Mouse (Mus musculus): ENCODE results near the gene Man1a. TPM values are rescaled to one million over a fixed set of nuclear protein-coding genes. Genes with fewer than 3 reads are reported as not detected.

The Man1a gene
- polyA plus RNA-seq, 1 experiment from 2014 or later = 3.3 TPM

DNA sequence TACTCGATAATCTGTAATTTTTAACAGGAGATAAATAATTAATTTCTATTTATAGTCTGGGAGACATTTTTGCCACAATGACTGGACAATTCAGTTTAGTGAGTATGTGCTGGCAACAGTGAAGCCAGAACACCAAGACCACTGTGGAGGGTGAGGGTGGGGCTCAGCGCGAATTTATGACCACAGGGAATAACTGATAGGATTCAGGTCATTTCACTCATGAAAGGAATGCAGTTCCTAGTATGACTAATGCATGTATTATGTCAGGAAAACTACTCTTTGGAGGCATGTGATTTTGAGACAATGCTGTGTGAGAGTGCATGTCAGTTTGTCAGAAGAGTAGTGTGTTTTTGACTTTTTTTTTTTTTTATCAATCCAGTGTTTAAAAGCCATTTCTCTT lies 10.9 kb upstream of the Man1a start:
- Histone ChIP-seq H3K27ac (ENCODE audit: low read depth, low read length) (no peak overlapping the region), H3K9me3 (ENCODE audit: control insufficient read depth, low read length) (no peaks in the 10 kb centered on the region), H3K4me2 (replicated peaks; ENCODE audit: low read depth, low read length) (no peak overlapping the region), H3K4me3 (ENCODE audit: low read depth, low read length) (no peak overlapping the region), H3K9ac (ENCODE audit: low read depth, low read length) (no peak overlapping the region), H3K4me1 (replicated peaks; ENCODE audit: control insufficient read depth, insufficient read depth, low read length) (no peaks in the 10 kb centered on the region), H3K27me3 (ENCODE audit: control insufficient read depth, insufficient read depth, low read length) (no peaks in the 10 kb centered on the region), H3K36me3 (ENCODE audit: control insufficient read depth, insufficient read depth, low read length) (no peaks in the 10 kb centered on the region)
- WGBS = 82% methylated on average over 3 of the region's 3 CpGs
- DNase-seq (ENCODE audit: low spot score) (no peak), ATAC-seq (ENCODE audit: low FRiP score) (no peak)

DNA sequence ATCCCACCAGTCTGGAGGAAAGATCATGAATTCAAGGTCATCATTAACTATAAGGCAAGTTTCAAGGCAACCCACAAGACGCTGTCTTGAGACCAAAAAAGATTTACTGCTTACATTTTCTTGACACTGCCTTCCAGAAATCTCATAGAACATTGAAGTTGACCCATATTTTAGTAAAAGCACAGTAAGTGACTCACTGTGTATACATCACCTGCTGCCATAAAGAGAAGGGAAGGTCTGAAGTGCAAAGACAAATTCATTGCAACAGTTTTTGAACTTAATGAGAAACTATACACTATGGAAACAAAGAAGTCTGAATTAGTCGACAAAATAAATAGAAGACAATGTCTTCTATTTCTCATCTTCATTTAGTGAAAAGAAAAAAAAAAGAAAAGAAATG lies 8.7 kb upstream of the Man1a start:
- no peak overlapping the region for H3K4me3 ChIP-seq (ENCODE audit: low read depth, low read length)
- ATAC-seq (ENCODE audit: low FRiP score) (no peak), DNase-seq (ENCODE audit: low spot score) (no peak)
- no peaks in the 10 kb centered on the region for H3K27me3 ChIP-seq (ENCODE audit: control insufficient read depth, insufficient read depth, low read length)
- H3K36me3 ChIP-seq (ENCODE audit: control insufficient read depth, insufficient read depth, low read length) = no peaks in the 10 kb centered on the region
- no peak overlapping the region for H3K4me2 ChIP-seq (replicated peaks; ENCODE audit: low read depth, low read length)
- no peaks in the 10 kb centered on the region for H3K4me1 ChIP-seq (replicated peaks; ENCODE audit: control insufficient read depth, insufficient read depth, low read length)
- H3K9me3 ChIP-seq (ENCODE audit: control insufficient read depth, low read length) = no peaks in the 10 kb centered on the region
- H3K27ac ChIP-seq (ENCODE audit: low read depth, low read length) = no peak overlapping the region
- WGBS = 88% methylated on average over 2 of the region's 2 CpGs
- H3K9ac ChIP-seq (ENCODE audit: low read depth, low read length) = no peak overlapping the region

DNA sequence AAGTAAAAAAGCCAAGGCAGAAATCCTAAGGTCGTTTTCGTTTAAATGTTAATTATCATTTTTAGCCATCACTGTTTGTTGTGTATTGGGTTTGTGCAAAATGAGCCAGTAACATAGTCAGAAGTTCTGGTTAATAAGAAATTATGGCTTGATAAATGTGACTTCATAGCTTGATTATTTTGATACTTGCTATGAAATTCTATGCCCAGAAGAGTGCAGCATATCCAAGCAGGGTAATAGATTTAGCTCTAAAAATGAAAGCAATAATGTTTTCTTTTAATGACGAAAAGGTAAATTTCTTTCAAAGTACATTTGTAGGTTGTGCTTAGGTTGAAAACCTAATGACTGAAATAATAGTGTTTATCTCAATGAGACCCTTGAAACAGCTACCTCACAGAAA lies 596 bp upstream of the Man1a start:
- no peak overlapping the region for H3K9ac ChIP-seq (ENCODE audit: low read depth, low read length)
- H3K27me3 ChIP-seq (ENCODE audit: control insufficient read depth, insufficient read depth, low read length) = peaks cover 3% of the 10 kb centered on the region; the same call in 1 of the 2 replicates
- H3K9me3 ChIP-seq (ENCODE audit: control insufficient read depth, low read length) = no peaks in the 10 kb centered on the region
- 62% methylated on average over 3 of the region's 3 CpGs for WGBS
- no peak for DNase-seq (ENCODE audit: low spot score)
- no peak for ATAC-seq (ENCODE audit: low FRiP score)
- no peak overlapping the region for H3K27ac ChIP-seq (ENCODE audit: low read depth, low read length)
- H3K4me1 ChIP-seq (replicated peaks; ENCODE audit: control insufficient read depth, insufficient read depth, low read length) = 0 out of 2 replicates have a peak, but pooled peaks cover 2% of the 10 kb centered on the region
- H3K4me3 ChIP-seq (ENCODE audit: low read depth, low read length) = no peak overlapping the region
- no peak overlapping the region for H3K4me2 ChIP-seq (replicated peaks; ENCODE audit: low read depth, low read length)
- H3K36me3 ChIP-seq (ENCODE audit: control insufficient read depth, insufficient read depth, low read length) = no peaks in the 10 kb centered on the region

DNA sequence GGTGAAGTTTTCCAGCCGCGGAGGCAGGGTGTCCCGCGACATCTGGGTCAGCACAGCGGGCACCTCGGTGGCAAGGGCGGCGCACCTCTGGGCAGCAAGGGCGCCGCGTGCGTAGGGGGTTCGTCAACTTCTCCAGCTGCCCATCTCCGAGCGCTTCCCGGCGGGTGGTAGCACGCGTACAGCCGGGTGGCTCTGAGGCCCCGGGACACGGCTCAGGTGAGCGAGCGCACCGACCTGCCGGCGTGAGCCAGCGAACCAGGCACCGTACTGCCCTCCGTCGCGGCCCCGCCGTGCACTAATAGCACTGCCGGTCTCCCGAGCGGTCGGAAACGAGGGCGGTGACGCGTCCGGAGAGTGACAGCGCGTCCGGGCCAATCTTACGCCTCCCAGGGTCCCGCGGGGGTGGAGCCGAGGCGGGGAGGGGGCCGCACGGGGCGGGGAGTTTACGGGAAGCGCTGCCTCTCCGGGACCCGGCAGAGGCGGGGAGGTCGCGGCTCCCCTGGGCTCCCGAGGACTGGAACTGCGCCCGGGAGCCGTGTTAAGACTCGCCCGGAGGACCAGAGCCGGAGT lies 883 bp downstream of the Man1a start:
- H3K27ac ChIP-seq (ENCODE audit: low read depth, low read length) = no peak overlapping the region
- peak; percentile 97 for ATAC-seq (ENCODE audit: low FRiP score)
- under 1% methylated on average over 56 of the region's 68 CpGs for WGBS

DNA sequence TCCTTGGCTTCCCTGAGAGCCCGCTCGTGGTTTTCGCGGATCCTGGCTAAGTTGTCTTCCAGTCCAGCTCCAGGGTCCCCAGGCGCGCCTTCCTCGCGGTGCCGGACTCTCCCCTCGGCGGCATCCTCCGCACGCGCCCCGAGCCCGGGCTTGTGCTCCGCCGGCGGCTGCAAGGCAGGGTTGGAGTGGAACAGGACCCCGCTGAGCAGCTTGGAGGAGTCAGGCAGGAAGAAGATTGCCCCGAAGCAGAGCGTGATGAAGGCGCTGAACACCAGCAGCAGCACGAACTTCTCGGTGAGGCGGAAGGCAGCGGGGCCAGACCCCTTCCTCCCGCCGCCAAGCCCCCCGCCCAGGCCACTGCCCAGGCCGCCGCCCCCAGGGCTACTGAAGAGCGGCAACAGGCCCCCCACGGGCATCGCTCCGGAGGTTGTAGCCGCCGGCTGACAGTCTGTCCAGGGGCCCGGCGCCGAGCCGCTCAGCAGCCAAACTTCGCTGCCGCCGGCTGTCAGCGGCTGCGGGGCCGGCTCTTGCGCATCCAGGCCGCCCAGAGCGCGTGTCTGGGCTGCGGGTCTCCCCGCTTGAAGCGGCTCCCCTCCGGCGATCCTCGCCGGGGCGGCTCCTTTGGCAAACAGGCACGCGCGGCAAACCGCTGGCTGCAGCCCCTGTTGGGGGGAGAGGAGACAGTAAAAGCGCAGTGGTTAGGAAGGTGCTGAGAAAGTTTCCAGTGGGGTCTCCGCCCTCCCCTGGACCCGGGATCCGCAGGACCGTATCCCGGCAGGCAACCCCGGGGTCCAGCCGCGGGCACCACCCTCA lies 1.6 kb downstream of the Man1a start:
- under 1% methylated on average over 62 of the region's 73 CpGs for WGBS
- H3K27ac ChIP-seq (ENCODE audit: low read depth, low read length) = no peak overlapping the region

More for the DNA sequence above, 883 bp downstream of the Man1a start:
- peak overlapping the region; percentile 70 for H3K4me3 ChIP-seq (ENCODE audit: low read depth, low read length)
- DNase-seq (ENCODE audit: low spot score) = peak; percentile 90
- H3K9me3 ChIP-seq (ENCODE audit: control insufficient read depth, low read length) = no peaks in the 10 kb centered on the region
- 0 out of 2 replicates have a peak, but pooled peaks cover 2% of the 10 kb centered on the region for H3K4me1 ChIP-seq (replicated peaks; ENCODE audit: control insufficient read depth, insufficient read depth, low read length)
- H3K36me3 ChIP-seq (ENCODE audit: control insufficient read depth, insufficient read depth, low read length) = no peaks in the 10 kb centered on the region
- peak overlapping the region; percentile 79 for H3K4me2 ChIP-seq (replicated peaks; ENCODE audit: low read depth, low read length)
- peak overlapping the region; percentile 44 for H3K9ac ChIP-seq (ENCODE audit: low read depth, low read length)
- peaks cover 3% of the 10 kb centered on the region; the same call in 1 of the 2 replicates for H3K27me3 ChIP-seq (ENCODE audit: control insufficient read depth, insufficient read depth, low read length)

DNA sequence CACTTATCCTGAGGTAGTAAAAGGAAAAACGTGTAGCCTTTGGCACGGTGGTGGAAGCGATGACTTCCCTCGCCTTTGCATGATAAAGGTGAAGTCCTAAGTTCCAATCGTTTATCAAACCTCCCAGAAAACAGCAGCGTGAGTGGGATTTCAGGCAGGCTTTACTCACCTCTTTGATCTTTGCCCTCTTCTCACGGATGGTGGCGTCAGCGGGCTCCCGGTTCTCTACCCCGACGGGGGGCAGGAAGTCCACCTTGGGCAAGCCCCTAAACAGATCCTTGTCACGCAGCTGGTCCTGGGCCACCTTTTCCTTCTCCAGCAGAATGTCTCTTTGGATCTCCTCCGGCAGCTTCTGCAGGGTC lies 2.2 kb downstream of the Man1a start:
- H3K27ac ChIP-seq (ENCODE audit: low read depth, low read length) = no peak overlapping the region
- H3K4me1 ChIP-seq (replicated peaks; ENCODE audit: control insufficient read depth, insufficient read depth, low read length) = 0 out of 2 replicates have a peak, but pooled peaks cover 2% of the 10 kb centered on the region
- WGBS = under 1% methylated on average over 14 of the region's 14 CpGs
- no peaks in the 10 kb centered on the region for H3K36me3 ChIP-seq (ENCODE audit: control insufficient read depth, insufficient read depth, low read length)
- peak overlapping the region; percentile 32; the same call in 1 of the 2 replicates for H3K9ac ChIP-seq (ENCODE audit: low read depth, low read length)
- H3K9me3 ChIP-seq (ENCODE audit: control insufficient read depth, low read length) = no peaks in the 10 kb centered on the region
- H3K4me3 ChIP-seq (ENCODE audit: low read depth, low read length) = peak overlapping the region; percentile 70
- H3K4me2 ChIP-seq (replicated peaks; ENCODE audit: low read depth, low read length) = peak overlapping the region; percentile 79
- H3K27me3 ChIP-seq (ENCODE audit: control insufficient read depth, insufficient read depth, low read length) = peaks cover 3% of the 10 kb centered on the region; the same call in 1 of the 2 replicates
- ATAC-seq (ENCODE audit: low FRiP score) = peak; percentile 3
- DNase-seq (ENCODE audit: low spot score) = no peak

More for the DNA sequence above, 1.6 kb downstream of the Man1a start:
- peak; percentile 74 for DNase-seq (ENCODE audit: low spot score)
- H3K36me3 ChIP-seq (ENCODE audit: control insufficient read depth, insufficient read depth, low read length) = no peaks in the 10 kb centered on the region
- H3K4me1 ChIP-seq (replicated peaks; ENCODE audit: control insufficient read depth, insufficient read depth, low read length) = 0 out of 2 replicates have a peak, but pooled peaks cover 2% of the 10 kb centered on the region
- H3K9ac ChIP-seq (ENCODE audit: low read depth, low read length) = peak overlapping the region; percentile 44
- H3K4me2 ChIP-seq (replicated peaks; ENCODE audit: low read depth, low read length) = peak overlapping the region; percentile 79
- H3K9me3 ChIP-seq (ENCODE audit: control insufficient read depth, low read length) = no peaks in the 10 kb centered on the region
- peak; percentile 73 for ATAC-seq (ENCODE audit: low FRiP score)
- H3K27me3 ChIP-seq (ENCODE audit: control insufficient read depth, insufficient read depth, low read length) = peaks cover 3% of the 10 kb centered on the region; the same call in 1 of the 2 replicates
- H3K4me3 ChIP-seq (ENCODE audit: low read depth, low read length) = peak overlapping the region; percentile 70

DNA sequence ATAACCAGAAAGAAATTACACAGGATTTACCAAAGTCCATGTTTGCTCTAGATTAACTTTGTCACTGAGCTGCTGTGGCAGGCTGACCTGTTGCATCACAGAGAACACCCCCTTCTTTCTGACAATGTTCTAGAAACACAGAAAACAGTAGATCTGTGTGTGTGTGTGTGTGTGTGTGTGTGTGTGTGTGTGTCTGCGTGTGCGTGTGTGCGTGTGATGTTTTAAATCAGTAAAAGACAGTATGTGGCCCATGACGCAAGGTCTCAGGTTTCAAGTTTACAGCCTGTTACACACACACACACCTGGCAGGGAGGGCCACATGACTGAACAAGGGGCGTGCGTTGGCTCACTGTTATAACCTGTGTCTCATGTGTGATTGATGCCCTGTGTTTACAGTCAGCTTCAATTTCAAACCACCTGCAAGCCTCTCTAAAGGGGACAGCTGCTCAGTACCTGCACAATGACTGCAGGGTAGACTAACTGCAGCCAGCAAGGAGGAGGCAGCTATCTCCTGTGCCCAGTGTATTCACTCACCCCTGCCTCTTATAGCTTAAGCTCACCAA lies 2.7 kb downstream of the Man1a start:
- H3K4me1 ChIP-seq (replicated peaks; ENCODE audit: control insufficient read depth, insufficient read depth, low read length) = 0 out of 2 replicates have a peak, but pooled peaks cover 2% of the 10 kb centered on the region
- H3K27ac ChIP-seq (ENCODE audit: low read depth, low read length) = no peak overlapping the region
- no peak for DNase-seq (ENCODE audit: low spot score)
- H3K9ac ChIP-seq (ENCODE audit: low read depth, low read length) = no peak overlapping the region
- no peaks in the 10 kb centered on the region for H3K9me3 ChIP-seq (ENCODE audit: control insufficient read depth, low read length)
- peak overlapping the region; percentile 79 for H3K4me2 ChIP-seq (replicated peaks; ENCODE audit: low read depth, low read length)
- WGBS = 66% methylated on average over 6 of the region's 6 CpGs
- H3K27me3 ChIP-seq (ENCODE audit: control insufficient read depth, insufficient read depth, low read length) = peaks cover 3% of the 10 kb centered on the region; the same call in 1 of the 2 replicates
- no peaks in the 10 kb centered on the region for H3K36me3 ChIP-seq (ENCODE audit: control insufficient read depth, insufficient read depth, low read length)
- H3K4me3 ChIP-seq (ENCODE audit: low read depth, low read length) = peak overlapping the region; percentile 70
- no peak for ATAC-seq (ENCODE audit: low FRiP score)

DNA sequence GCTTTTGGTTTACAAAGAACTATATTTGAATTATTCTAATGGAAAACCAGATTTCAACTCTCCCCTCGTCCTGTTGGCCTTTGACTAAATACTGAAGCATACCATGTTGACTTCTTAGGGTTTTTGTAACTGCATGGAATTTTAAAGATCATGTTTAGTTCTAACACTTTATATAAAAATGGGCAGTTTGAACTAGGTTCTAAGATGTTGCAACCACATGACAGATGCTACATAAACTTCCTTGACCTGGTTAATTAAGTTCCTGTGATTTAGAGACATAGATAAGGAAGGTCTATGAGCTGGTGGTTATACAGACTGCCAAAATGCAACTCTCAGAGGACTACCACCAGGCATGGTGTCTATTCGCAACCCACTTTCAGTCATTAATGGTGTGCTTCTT lies 4.1 kb downstream of the Man1a start:
- Histone ChIP-seq H3K4me2 (replicated peaks; ENCODE audit: low read depth, low read length) (no peak overlapping the region), H3K4me3 (ENCODE audit: low read depth, low read length) (no peak overlapping the region), H3K4me1 (replicated peaks; ENCODE audit: control insufficient read depth, insufficient read depth, low read length) (0 out of 2 replicates have a peak, but pooled peaks cover 2% of the 10 kb centered on the region), H3K27me3 (ENCODE audit: control insufficient read depth, insufficient read depth, low read length) (peaks cover 3% of the 10 kb centered on the region; the same call in 1 of the 2 replicates), H3K9ac (ENCODE audit: low read depth, low read length) (no peak overlapping the region), H3K27ac (ENCODE audit: low read depth, low read length) (no peak overlapping the region), H3K36me3 (ENCODE audit: control insufficient read depth, insufficient read depth, low read length) (no peaks in the 10 kb centered on the region), H3K9me3 (ENCODE audit: control insufficient read depth, low read length) (no peaks in the 10 kb centered on the region)
- WGBS = 93% methylated on average over 2 of the region's 2 CpGs
- DNase-seq (ENCODE audit: low spot score) (no peak), ATAC-seq (ENCODE audit: low FRiP score) (no peak)

All from hindbrain, embryonic 11.5 days (tissue).